Mouse (Mus musculus) liver, embryonic 14.5 days (tissue): ENCODE data around the gene Actn4.

Experiments
- CTCF ChIP-seq: IDR thresholded peaks from 2 replicates; pipeline ENCODE4 v1.5.1; 2016; ENCODE audit warnings: antibody characterized with exemption, low read depth, control low read depth
- EP300 ChIP-seq: IDR thresholded peaks from 2 replicates; pipeline ENCODE4 v1.6.1; 2016; ENCODE audit warnings: antibody characterized with exemption, low read depth

DNA sequence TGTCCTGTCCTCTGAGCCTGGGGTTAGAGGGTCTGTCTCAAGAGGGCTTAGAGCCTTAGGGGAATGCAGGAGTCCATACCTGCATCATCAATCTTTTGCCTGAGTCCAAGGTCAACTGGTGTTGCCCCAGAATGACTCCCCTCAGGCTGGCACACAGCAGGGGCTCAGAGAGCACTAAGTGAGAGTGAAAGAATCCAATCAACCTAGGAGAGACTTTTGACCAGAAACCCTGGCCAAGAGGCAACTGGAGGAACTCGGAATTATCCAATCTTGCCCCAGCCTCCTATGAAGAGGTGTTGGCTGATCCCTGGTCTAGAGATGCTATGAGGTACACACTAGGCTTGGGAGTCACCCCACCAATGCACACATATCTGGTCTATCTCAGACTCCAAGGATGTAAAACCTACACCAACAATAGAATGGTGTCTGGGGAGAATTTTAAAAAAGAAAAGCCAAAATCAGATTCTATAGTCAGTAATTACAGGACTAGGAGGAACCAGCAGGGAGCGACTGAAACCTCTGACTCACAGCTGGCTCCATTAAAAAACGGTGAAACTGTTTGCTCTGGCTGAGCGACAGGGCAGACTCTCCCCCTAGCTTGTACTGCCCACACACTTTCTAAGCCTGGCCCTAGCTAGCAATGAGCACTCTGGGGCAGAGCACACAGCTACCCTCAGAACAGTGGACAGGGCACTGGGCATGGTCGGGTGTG lies 31.7 kb downstream of the Actn4 start:
- no peak for TF ChIP-seq CTCF
- no peak for TF ChIP-seq EP300
